Mouse (Mus musculus) kidney, postnatal 4 days (tissue): Measurements from ENCODE around the gene Cd80.
"Not testable (repeated sequence)": the region's sequence is repeated elsewhere in the genome, so short reads cannot be mapped to it uniquely, and the experiment has no call there.

Experiments
- DNase-seq, 2 experiments: peaks; one replicate each; pipeline ENCODE4 v3.0.0; 2021; ENCODE audit warnings: mixed read lengths in 2 of 2

The Cd80 gene

GRCm38 (mm10) chr16:38474677-38475286, 19.4 kb downstream of the Cd80 start:
- DNase-seq: no peak

GRCm38 (mm10) chr16:38475681-38476311, 20.4 kb downstream of the Cd80 start:
- DNase-seq: no peak

GRCm38 (mm10) chr16:38476312-38477240, 21.2 kb downstream of the Cd80 start:
- DNase-seq: peak; percentile 50 to 62

GRCm38 (mm10) chr16:38477241-38477608, 21.9 kb downstream of the Cd80 start:
- not testable (repeated sequence) for DNase-seq

GRCm38 (mm10) chr16:38478296-38478695, 22.9 kb downstream of the Cd80 start:
- DNase-seq: no peak

- no peak for DNase-seq
These were observed 26.0 kb downstream of the Cd80 start for GRCm38 (mm10) chr16:38481327-38481726.

- DNase-seq: peak; percentile 62 to 73
These were observed 27.6 kb downstream of the Cd80 start for GRCm38 (mm10) chr16:38482780-38483562.

- peak; percentile 31 to 59 for DNase-seq
These were observed 28.4 kb downstream of the Cd80 start for GRCm38 (mm10) chr16:38483582-38484309.

GRCm38 (mm10) chr16:38492551-38492950, 37.2 kb downstream of the Cd80 start:
- DNase-seq: no peak

GRCm38 (mm10) chr16:38493890-38494289, 38.5 kb downstream of the Cd80 start:
- no peak for DNase-seq

GRCm38 (mm10) chr16:38496604-38497140, 41.3 kb downstream of the Cd80 start:
- DNase-seq: no peak

- no peak for DNase-seq
These were observed 47.1 kb downstream of the Cd80 start for GRCm38 (mm10) chr16:38502469-38502868.

- DNase-seq: no peak
These were observed 48.2 kb downstream of the Cd80 start for GRCm38 (mm10) chr16:38503528-38503927.

GRCm38 (mm10) chr16:38506041-38506634, 50.8 kb downstream of the Cd80 start:
- peak; percentile 70 to 79 for DNase-seq

- DNase-seq: no peak
These were observed 55.5 kb downstream of the Cd80 start for GRCm38 (mm10) chr16:38510846-38511245.

GRCm38 (mm10) chr16:38519140-38519539, 63.8 kb downstream of the Cd80 start:
- no peak for DNase-seq

- no peak for DNase-seq
These were observed 66.0 kb downstream of the Cd80 start for GRCm38 (mm10) chr16:38521211-38521987.

- DNase-seq: peak; percentile 96 to 98
These were observed 67.0 kb downstream of the Cd80 start, which contains the start of gene Timmdc1 for GRCm38 (mm10) chr16:38522129-38523084. TSS of gene Timmdc1 (minus strand) at chr16:38522663.

GRCm38 (mm10) chr16:38526264-38526663, 70.9 kb downstream of the Cd80 start:
- DNase-seq: no peak
